Mouse (Mus musculus): ENCODE measurements at regions not wholly inside any gene's neighbourhood (a gene's known extent, or its start where the extent isn't known, plus 50 kb on each side); places are given as distances from the start of the nearest gene placed in this dataset.

DNA sequence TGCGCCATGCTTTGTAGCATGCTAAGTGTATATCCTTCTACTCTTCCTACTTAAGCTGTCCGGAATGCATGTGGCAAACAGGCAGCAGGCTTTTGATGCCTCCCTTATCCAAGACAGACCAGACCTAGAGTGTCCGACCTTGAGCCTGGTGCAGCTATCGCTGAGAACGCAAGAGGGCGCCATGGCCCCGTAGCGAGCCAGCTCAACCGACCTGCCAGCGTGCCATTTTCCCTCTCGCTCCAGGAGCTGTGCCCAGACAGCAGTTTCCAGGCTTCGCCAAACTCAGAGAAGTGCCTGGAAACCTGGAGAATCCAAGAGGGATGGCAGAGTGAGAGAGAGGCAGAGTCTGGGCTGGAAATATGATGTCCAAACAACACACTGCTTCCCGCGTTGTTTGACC, 155.8 kb upstream of the Gm12830 start:
- peak; percentile 60 for ATAC-seq (replicated peaks; ENCODE audit: low FRiP score, low TSS enrichment, poor library complexity, severe bottlenecking)

DNA sequence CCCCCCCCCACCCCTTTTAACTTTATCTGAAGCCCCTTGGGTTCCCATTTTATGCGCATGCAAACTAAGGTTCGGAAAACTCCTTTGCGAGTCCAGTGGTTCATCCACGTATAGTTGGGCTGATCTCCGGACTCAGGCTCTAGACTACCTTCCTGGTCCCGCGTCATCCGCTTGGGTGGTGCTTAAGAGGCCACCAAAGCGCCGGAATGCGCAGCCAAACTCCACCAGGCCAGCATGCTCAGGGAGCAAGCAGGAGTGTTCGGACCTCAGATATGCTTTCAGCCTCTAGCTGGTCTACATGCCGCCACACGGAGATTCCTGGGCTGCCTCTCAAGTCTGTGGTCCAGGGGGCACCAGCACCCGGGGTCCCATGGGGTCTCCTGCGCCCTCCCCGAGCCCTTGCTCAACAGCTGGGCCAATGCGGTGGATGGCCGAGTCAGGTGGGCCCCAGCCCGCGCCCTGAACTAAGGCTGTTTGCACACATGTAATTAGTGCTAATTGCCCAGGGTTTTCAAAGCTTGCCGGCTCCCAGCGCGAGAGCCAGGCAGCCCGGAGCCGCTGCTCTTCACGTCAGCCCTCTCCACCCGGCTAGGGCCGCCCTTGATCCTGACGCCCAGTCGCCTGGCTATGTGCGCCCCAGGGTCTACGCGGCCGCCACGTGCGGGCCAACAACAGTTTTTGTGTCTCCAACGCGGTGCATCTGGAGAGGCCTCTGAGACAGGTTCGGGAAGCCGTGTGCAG, 155.1 kb upstream of the Gm12830 start:
- ATAC-seq (replicated peaks; ENCODE audit: low FRiP score, low TSS enrichment, poor library complexity, severe bottlenecking) = no peak

DNA sequence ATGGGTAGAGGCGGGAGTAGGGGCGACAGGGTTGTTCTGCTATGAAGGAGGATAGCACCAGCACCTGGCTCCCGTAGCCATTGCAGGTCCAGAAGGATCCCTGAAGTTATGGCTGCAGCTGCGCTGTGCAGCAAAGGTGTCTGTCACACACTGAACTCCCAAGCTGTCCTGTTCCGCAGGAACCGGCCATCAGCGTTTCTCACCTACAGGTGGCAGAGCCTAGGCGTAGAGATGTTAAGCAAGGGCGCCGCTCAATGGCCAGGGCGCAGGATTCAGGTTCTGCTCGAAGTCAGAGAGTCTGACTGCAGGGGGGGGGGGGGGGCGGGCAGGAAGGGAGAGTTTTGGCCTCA, 154.6 kb upstream of the Gm12830 start:
- no peak for ATAC-seq (replicated peaks; ENCODE audit: low FRiP score, low TSS enrichment, poor library complexity, severe bottlenecking)

DNA sequence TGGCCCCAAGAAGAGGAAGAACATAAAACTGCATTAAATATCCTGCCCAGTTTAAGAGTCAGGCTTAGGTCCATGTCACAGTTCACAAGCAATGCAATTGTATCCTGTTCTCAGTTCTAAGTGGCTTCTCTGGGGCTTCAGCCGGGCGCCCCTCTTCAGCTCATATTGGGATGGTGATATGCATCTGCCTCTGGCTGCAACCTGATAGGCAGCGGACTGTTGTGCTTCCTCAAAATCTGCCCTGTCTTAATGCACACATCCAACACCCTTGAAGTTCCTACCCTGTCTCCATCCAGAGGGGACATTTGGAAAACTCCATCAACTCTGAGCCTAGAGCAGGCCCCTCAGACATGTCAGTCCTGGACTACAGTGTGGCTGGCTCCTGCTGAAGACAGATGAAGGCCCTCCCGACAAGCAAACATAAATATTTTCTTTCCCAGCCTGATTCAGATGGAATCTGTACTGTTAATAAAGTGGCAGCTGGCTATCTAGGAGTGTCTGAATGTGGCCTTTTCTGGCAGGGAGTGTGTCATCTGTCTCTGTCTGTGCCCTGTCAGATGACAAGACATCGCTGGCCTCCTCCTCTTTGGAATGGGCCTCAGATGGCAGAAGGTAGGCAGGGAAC, 149.3 kb upstream of the Gm12830 start:
- no peak for ATAC-seq (replicated peaks; ENCODE audit: low FRiP score, low TSS enrichment, poor library complexity, severe bottlenecking)

DNA sequence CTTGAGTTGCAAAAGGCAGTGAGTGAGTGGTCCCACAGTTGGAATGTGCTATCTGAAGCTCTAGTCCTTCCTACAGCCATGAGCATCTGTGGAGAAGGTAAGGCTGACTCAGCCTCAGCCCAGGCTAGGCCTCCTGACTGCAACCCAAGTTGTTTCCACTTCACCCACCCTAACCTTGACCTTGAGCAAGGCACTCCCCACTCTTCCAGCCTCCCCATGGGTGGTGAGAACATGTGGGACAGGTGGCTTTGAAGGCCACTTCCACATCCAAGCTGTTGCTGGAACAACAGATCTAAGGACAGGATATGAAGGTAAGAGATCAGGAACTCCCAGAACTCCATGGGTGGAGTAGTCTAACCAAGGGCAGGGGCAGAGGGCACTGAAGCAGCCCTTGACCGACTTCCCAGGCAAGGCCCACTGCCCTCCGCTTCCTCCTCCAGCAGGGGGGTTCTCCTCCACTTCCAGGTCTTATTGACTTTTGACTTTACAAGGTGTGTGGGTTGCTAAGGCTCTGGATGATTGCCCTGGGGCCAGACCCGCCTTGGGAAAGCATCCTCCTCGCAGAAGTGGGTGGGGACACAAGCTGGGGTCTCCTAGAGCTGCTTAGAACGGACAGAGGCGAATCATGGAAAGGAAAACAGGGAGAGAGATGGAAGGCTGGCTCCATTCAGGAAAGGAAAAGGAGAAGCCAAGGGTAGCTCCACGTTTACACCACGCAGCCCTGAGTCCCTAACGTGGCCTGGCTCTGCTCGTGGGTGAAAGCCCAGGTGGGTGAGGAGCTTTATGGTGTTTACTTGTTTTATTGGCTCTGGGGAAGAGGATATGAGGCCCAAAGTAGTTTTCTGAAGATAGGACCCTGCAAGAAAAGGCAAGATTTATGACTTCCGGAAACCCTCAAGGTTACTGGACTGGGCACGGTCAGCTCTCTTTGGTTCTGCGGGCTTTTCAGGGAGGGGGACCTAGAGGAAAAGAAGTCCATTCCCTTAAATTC, 144.3 kb upstream of the Gm12830 start:
- no peak for ATAC-seq (replicated peaks; ENCODE audit: low FRiP score, low TSS enrichment, poor library complexity, severe bottlenecking)

DNA sequence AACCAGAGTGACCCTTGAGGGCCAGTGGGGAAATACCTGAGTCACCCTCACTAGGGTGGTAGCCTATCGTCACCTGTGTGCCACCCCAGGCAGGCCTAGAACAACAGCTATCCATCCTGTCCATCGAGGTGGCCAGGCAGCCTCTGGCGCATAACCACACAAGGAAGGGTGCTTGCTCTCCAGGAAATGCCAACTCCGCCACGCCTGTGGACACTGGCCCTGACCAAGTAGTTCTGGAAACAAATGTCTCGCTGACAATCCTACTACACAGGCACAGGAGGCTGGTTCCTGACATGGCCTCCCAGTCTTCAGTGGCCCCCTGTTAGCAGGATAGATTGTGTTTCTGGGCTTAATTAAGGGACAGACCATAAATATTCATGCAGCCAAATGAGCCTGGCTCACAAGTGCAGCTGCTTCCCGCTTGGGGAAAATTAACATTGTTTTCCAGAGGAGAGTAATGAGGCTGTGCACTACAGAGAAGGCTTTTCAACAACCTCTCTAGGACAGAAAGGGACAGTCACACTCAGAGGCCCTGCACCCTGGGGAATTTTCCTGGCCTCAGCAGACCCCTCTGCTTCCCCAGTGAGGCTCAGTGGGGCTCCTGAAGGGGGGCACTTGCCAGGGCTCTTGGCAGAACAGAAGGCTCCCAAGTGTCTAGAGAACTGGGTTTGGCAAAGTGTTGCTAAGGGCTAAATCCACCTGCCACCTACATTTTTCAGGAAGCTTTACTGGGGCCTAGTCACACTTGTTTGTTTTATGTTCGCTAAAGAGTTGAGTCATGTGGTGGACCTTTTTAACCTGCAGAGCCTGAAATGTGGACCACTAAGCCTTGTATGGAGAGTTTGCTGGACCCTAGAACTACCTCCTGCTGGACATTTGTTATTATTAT, 143.2 kb upstream of the Gm12830 start:
- ATAC-seq (replicated peaks; ENCODE audit: low FRiP score, low TSS enrichment, poor library complexity, severe bottlenecking) = no peak

DNA sequence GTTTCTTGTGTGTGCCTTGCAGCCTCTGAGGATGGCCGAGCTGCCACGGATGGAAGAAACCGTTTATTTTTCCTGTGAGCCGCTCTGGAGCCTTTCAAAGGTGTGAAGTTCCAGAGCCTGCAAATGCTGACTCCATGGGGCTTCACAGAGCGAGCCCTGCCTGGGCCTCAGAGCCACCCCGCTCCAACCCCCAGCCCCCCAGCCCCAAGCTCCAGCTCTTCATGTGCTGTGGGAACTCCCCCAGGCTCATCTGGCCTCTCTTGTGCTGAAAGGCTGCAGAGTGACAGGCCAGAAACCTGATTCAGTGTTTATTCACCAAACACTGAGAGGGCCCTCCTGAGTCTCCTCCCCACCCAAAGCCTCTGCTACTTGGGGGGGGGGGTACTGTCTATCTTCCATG, 141.2 kb upstream of the Gm12830 start:
- ATAC-seq (replicated peaks; ENCODE audit: low FRiP score, low TSS enrichment, poor library complexity, severe bottlenecking) = no peak

DNA sequence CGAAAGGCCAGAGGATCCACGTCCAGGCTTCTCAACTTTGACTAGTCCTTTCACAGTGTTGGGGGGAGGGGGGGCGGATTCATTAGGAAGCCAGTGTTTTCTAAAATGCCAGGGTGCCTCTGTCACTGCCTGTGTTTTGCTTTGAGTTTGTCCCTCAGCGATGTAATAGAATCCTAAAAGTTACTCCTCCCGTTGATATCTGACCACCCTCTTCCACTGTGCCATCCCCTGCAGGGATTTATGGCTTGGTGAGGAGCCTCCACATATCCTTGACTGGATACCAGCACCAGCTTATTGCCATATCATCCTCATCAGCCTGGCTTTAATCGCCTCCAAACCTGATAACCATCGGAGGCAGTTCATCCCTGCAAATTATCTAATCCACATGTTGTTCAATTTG, 138.6 kb upstream of the Gm12830 start:
- no peak for ATAC-seq (replicated peaks; ENCODE audit: low FRiP score, low TSS enrichment, poor library complexity, severe bottlenecking)

DNA sequence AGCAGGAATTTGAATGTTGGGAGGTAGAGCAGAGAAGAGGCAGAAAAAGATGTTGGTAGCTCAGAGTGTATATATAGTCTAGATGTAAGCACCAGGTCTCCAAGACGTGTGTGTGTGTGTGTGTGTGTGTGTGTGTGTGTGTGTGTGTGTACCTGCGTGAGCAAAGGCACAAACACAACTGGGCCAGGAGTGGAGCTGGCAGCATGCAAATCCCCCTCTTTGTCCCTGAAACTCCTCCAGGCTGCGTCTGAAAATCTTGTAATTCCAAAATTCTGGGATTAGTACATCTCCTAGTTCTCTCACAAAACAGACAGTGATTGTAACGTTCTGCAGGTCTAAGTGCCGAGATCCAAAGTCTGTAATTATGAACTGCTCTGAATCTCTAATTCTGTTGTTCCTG, 137.8 kb upstream of the Gm12830 start:
- no peak for ATAC-seq (replicated peaks; ENCODE audit: low FRiP score, low TSS enrichment, poor library complexity, severe bottlenecking)

DNA sequence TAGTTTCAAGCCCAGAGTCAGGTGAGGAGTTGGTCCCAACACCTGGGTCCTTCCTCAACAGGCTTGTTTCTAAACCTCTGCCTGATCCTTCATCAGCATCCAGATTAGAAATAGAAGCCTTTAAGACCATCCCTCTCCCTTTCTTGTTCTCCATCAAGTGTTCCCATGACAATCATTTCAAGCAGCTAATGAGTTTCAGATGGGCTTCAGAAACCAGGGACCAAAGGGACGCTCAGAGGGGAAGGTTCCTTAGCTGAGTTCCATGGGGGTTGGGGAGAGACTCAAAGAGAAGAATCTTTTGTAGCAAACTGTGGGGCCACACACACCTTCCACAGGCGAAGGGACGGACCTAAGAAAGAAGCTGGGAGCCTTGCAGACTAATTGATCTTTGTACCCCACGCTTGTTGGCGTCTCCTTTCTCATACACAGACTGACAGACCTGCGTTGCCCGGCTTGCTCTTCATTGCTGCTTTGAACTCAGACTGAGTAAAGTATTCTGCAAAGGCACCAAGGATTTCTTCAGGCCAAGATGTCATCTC, 136.6 kb upstream of the Gm12830 start:
- ATAC-seq (replicated peaks; ENCODE audit: low FRiP score, low TSS enrichment, poor library complexity, severe bottlenecking) = no peak

DNA sequence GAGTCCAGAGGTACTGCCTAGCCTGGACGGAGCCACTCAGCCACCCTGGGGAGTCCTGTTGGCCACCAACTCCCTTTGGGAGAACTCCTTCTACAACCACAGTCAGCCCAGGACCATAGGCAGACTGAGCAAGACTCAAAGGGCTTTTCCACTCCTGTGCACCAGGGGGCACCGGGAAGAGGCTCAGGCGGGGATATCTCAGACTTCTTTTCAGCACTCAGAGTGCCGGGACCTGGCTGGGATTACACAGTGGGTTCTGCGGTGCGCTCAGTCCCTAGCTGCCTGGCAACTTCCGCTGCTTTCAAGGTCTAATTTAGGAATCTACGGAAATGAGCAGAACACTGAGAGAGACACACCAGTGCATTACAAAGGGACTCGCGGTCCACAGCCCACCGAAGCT, 136.1 kb upstream of the Gm12830 start:
- ATAC-seq (replicated peaks; ENCODE audit: low FRiP score, low TSS enrichment, poor library complexity, severe bottlenecking) = peak; percentile 96

DNA sequence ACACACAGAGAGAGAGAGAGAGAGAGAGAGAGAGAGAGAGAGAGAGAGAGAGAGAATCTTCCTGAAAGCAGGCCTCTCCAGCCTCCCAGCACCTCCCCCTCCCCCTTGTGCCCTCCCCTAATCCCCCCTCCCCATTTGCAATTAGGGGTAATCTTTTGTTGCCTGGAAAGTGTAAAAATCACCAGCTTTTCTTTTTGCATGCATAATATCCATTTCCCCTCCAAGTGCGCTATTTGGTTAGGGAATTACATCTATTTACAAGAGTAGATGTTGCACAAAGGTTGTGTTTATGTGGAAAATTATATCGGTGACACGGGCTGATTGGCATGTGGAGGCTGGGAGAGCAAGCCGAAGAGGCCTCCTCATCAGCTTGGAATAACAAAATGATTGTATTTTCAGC, 135.4 kb upstream of the Gm12830 start:
- no peak for ATAC-seq (replicated peaks; ENCODE audit: low FRiP score, low TSS enrichment, poor library complexity, severe bottlenecking)

DNA sequence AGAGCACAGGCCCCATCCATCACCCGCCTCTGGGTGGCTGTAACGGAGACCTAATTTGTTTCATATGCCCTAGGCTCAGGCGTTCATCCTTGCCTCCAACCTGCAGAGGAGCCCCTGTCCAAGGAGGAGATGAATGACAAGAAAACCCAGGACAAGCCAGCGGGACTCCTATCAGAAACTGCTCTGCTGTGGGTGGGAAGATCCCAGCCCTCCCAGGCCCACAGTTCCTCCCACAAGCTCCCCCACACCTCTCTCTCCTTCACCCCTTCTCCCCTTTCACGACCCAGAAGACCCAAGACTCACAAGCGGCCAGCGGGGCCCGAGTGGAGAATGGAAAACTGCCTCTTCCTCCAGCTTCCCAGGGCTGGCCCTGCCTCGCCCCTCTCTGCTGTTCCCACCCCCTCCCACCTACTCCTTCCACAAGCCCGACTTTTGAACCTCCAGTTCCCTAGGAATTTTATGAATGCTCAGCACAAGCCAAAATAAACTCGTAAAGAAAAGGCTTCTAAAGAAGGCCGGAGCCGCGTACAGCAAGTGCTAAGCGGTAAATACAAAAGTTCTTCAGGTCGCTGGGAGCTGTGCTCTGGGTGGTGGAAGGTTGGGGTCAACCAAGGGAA, 133.1 kb upstream of the Gm12830 start:
- no peak for ATAC-seq (replicated peaks; ENCODE audit: low FRiP score, low TSS enrichment, poor library complexity, severe bottlenecking)

DNA sequence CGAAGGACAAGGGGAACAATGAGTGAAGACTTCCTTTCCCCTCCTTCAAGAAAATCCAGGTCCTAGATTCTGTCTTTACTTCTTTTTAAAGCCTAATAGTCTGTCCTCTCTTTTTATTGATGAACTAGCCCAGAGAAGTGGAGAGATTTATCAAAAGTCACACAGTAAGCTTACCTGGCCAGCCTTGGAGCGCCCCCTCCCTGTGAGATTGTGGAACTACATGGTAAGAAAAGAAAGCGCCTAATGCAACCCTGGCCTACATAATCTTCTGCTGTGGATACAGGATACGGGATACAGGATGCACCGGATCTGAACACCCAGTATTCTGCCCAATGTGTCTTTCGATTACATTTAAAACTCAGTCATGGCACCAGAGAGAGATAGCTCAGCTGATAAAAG, 132.6 kb upstream of the Gm12830 start:
- 0 out of 2 replicates have a peak, but pooled peaks have one; percentile 49 for ATAC-seq (replicated peaks; ENCODE audit: low FRiP score, low TSS enrichment, poor library complexity, severe bottlenecking)

DNA sequence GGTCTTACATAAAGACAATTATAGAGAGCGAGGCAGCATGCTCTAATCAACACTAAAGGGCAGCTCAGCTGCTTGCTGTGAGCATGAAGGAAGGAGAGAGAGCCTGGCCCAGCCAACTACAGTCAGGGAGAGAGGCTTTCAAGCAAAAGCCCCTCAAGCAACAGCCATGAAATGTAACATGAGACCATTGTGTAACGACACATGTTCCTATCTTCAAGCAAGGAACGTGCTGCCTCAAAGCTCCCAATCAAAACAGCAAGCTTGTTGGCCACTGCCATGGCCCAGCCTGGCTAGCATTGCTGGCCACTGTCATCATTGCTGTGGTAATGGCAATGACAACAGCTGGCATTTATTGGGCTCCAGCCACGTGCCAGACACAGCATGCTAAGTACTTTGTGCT, 115.9 kb upstream of the Gm12830 start:
- no peak for ATAC-seq (replicated peaks; ENCODE audit: low FRiP score, low TSS enrichment, poor library complexity, severe bottlenecking)

DNA sequence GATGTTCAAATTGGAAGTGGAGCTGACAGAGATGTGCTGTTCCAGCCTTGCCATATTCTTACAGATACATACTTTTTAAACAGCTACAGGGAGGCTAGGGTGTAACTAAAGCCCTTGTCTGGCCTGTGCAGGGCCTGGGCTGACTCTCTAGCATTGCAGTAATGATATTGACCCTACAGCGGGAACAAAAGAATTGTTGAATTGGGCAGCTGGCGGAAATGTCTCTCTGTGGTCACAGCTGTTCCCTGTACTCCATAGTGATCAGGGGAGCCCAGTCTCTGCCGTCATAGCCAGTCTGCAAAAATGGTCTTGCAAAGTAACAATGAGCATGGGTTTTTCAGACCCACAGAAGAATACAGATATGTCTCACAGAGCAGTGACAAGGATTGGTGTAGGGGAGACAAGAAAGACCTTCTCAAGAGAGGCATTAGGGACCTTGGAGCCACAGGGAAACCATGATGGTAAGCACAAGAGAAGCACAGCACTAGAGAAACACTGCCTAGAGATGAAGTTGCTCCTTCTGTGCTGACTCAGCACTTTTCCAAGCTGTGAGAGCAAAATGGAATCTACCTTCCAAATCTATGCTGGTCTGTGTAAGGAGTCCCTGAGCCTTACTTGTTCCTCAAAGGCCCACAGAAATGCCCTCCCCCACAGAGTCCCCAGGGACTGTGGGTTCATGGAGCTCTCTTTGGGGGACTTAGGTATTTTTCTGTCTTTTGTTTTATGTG, 111.2 kb upstream of the Gm12830 start:
- no peak for ATAC-seq (replicated peaks; ENCODE audit: low FRiP score, low TSS enrichment, poor library complexity, severe bottlenecking)

DNA sequence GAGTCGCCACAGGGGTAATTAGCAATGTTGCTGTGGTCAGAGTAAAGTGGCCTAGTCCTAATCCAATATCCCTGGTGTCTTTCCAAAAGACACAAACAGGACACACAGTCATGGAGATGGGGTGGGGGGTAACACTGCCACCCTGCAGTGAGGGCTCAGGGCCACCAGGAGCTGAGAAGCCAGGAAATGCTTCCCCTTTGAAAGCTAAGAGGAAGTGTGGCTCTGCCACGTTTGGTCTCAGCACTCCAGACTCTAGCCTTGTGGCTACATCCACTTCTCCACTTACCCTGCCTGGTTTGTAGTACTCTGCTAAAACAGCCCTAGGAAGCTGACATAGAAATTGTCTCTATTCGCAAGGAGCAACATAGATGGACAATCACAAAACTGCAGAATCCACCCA, 110.4 kb upstream of the Gm12830 start:
- ATAC-seq (replicated peaks; ENCODE audit: low FRiP score, low TSS enrichment, poor library complexity, severe bottlenecking) = no peak

DNA sequence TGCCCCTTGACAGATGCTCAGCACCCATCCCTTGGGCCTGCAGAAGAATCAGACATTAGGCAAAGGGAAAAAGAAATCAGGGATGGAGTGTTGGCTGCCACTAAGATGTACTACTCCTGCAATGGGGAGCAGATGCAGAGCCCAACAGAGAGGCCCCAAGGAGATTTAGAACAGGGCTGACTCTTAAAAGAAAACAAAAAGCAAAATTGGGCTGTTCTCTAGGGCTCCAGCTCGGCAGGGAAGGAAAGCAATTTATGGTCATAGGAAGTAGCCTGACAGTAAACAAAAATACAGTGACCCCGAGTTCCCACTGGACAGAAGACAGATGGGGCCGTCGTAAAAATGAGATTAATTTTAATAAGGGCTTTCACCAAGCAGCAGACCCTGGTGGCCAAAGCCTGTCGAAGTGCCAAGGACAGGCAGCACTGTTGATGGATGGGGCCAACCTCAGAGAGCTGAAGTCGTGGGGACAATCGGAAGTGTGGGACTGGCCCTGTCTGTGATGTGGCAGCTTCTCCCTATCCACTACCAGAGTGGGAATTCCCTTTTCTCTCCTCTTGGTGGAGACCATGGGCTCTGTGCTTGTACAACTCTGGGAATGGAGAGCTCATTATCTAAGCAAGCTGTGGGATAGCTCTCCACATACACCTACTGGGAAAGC, 109.4 kb upstream of the Gm12830 start:
- ATAC-seq (replicated peaks; ENCODE audit: low FRiP score, low TSS enrichment, poor library complexity, severe bottlenecking) = no peak

Measured in megakaryocyte-erythroid progenitor cell, adult 5-6 weeks (primary cell).